Mouse (Mus musculus) myocyte (in vitro differentiated cells): Measurements from ENCODE around the gene Heatr5a. TPM values are rescaled to one million over a fixed set of nuclear protein-coding genes. Genes with fewer than 3 reads are reported as not detected.

Experiments
- H3K27me3 ChIP-seq: one replicate; pipeline ENCODE4 v1.6.1; 2011; ENCODE audit not compliant: control insufficient read depth, insufficient read depth, insufficient read length
- H3K36me3 ChIP-seq: one replicate; pipeline ENCODE4 v1.6.1; 2011; ENCODE audit not compliant: control insufficient read depth, insufficient read depth
- H3K4me2 ChIP-seq: one replicate; pipeline ENCODE4 v1.6.1; 2011; ENCODE audit warnings: low read depth, control low read depth
- H3K4me3 ChIP-seq: one replicate; pipeline ENCODE4 v1.5.1; 2011; ENCODE audit warnings: mild to moderate bottlenecking, control low read depth, moderate library complexity
- H3K79me2 ChIP-seq: one replicate; pipeline ENCODE4 v1.6.1; 2011; ENCODE audit not compliant: control insufficient read depth, insufficient read depth
- H3ac ChIP-seq: one replicate; pipeline ENCODE4 v1.6.1; 2011; ENCODE audit not compliant: control insufficient read depth, insufficient read length
- CEBPB ChIP-seq: IDR thresholded peaks from 2 replicates; pipeline ENCODE4 v1.6.1; 2011; ENCODE audit warnings: mild to moderate bottlenecking, moderate library complexity; ENCODE audit not compliant: poor library complexity, insufficient read depth, severe bottlenecking
- E2F4 ChIP-seq: IDR thresholded peaks from one replicate; pipeline ENCODE4 v1.6.1; 2011; ENCODE audit warnings: mild to moderate bottlenecking, control low read depth, moderate library complexity; ENCODE audit not compliant: insufficient read depth
- MAX ChIP-seq: IDR thresholded peaks from one replicate; pipeline ENCODE4 v1.6.1; 2011; ENCODE audit warnings: low read depth, mild to moderate bottlenecking, control low read depth
- MYOD1 ChIP-seq, 3 experiments: IDR thresholded peaks; one replicate each; pipeline ENCODE4 v1.6.1; 2011; ENCODE audit warnings: control low read depth in 2 of 3, low read depth in 2 of 3, mild to moderate bottlenecking in 2 of 3, moderate library complexity in 1 of 3; ENCODE audit not compliant: insufficient read length in 2 of 3, control insufficient read depth in 1 of 3
- MYOG ChIP-seq, 3 experiments: IDR thresholded peaks; one replicate each; pipeline ENCODE4 v1.6.1; 2011; ENCODE audit warnings: control low read depth in 2 of 3, low read depth in 2 of 3, mild to moderate bottlenecking in 2 of 3; ENCODE audit not compliant: insufficient read length in 2 of 3, control insufficient read depth in 1 of 3, insufficient read depth in 1 of 3
- POLR2A ChIP-seq: IDR thresholded peaks from one replicate; pipeline ENCODE4 v1.6.1; 2011; ENCODE audit warnings: low read depth, mild to moderate bottlenecking, control low read depth, moderate library complexity; ENCODE audit not compliant: insufficient read length
- POLR2AphosphoS2 ChIP-seq: IDR thresholded peaks from one replicate; pipeline ENCODE4 v1.6.1; 2011; ENCODE audit warnings: low read depth, control low read depth; ENCODE audit not compliant: insufficient read length
- REST ChIP-seq: IDR thresholded peaks from one replicate; pipeline ENCODE4 v1.6.1; 2011; ENCODE audit warnings: mild to moderate bottlenecking, control low read depth, moderate library complexity; ENCODE audit not compliant: insufficient read depth, insufficient read length
- SRF ChIP-seq: IDR thresholded peaks from one replicate; pipeline ENCODE4 v1.6.1; 2011; ENCODE audit warnings: low read depth; ENCODE audit not compliant: control insufficient read depth, insufficient read length
- TCF12 ChIP-seq: IDR thresholded peaks from one replicate; pipeline ENCODE4 v1.6.1; 2011; ENCODE audit warnings: mild to moderate bottlenecking, control low read depth; ENCODE audit not compliant: poor library complexity, insufficient read depth, severe bottlenecking
- TCF3 ChIP-seq: IDR thresholded peaks from one replicate; pipeline ENCODE4 v1.6.1; 2011; ENCODE audit warnings: low read depth, control low read depth; ENCODE audit not compliant: insufficient read length
- USF1 ChIP-seq: IDR thresholded peaks from one replicate; pipeline ENCODE4 v1.6.1; 2011; ENCODE audit warnings: low read depth, mild to moderate bottlenecking, control low read depth, moderate library complexity
- polyA plus RNA-seq: library from polyadenylated mRNA; unstranded; fragments of >200 nt; fragmentation: generic; extraction: Trizol; gene quantifications from one replicate; pipeline ENCODE4 v1.2.1, GENCODE M21; 2012; ENCODE audit warnings: missing spikeins

The Heatr5a gene
- polyA plus RNA-seq, 1 experiment = 10.3 TPM

- no peaks in the 10 kb centered on the region for H3K27me3 ChIP-seq
- H3K4me2 ChIP-seq = no peak overlapping the region
- no peaks in the 10 kb centered on the region for H3K79me2 ChIP-seq
- no peak overlapping the region for H3ac ChIP-seq
- no peaks in the 10 kb centered on the region for H3K36me3 ChIP-seq
- TF ChIP-seq TCF12 (no peak), USF1 (no peak), POLR2A (no peak), MYOG (IDR thresholded peaks at IDR 0.05; ENCODE audit: control insufficient read depth in 1 of 3, insufficient read depth in 1 of 3, insufficient read length in 2 of 3, low read depth in 2 of 3) (no peak), E2F4 (no peak), MAX (no peak), MYOD1 (IDR thresholded peaks at IDR 0.05; ENCODE audit: control insufficient read depth in 1 of 3, insufficient read length in 2 of 3, low read depth in 2 of 3) (no peak), POLR2AphosphoS2 (no peak), REST (no peak), CEBPB (no peak), SRF (no peak), TCF3 (no peak)
- H3K4me3 ChIP-seq = no peak overlapping the region
These were observed 119.5 kb downstream of the Heatr5a start for GRCm38 (mm10) chr12:51851617-51852016.

- no peaks in the 10 kb centered on the region for H3K36me3 ChIP-seq
- no peak overlapping the region for H3K4me3 ChIP-seq
- no peaks in the 10 kb centered on the region for H3K27me3 ChIP-seq
- H3K4me2 ChIP-seq = no peak overlapping the region
- H3ac ChIP-seq = no peak overlapping the region
- no peaks in the 10 kb centered on the region for H3K79me2 ChIP-seq
- TF ChIP-seq TCF3 = no peak
- no peak for TF ChIP-seq CEBPB
- no peak for TF ChIP-seq SRF
- no peak for TF ChIP-seq MYOD1 (IDR thresholded peaks at IDR 0.05; ENCODE audit: control insufficient read depth in 1 of 3, insufficient read length in 2 of 3, low read depth in 2 of 3)
- TF ChIP-seq POLR2AphosphoS2 = no peak
- no peak for TF ChIP-seq REST
- TF ChIP-seq E2F4 = no peak
- no peak for TF ChIP-seq POLR2A
- no peak for TF ChIP-seq MYOG (IDR thresholded peaks at IDR 0.05; ENCODE audit: control insufficient read depth in 1 of 3, insufficient read depth in 1 of 3, insufficient read length in 2 of 3, low read depth in 2 of 3)
- no peak for TF ChIP-seq TCF12
- no peak for TF ChIP-seq MAX
- no peak for TF ChIP-seq USF1
These were observed 120.0 kb downstream of the Heatr5a start for GRCm38 (mm10) chr12:51851155-51851554.

GRCm38 (mm10) chr12:51850339-51850738 is 120.8 kb downstream of the Heatr5a start:
- no peak overlapping the region for H3K4me2 ChIP-seq
- no peaks in the 10 kb centered on the region for H3K36me3 ChIP-seq
- H3K27me3 ChIP-seq = no peaks in the 10 kb centered on the region
- H3K4me3 ChIP-seq = no peak overlapping the region
- H3ac ChIP-seq = no peak overlapping the region
- H3K79me2 ChIP-seq = no peaks in the 10 kb centered on the region
- TF ChIP-seq TCF3 (no peak), POLR2A (no peak), POLR2AphosphoS2 (no peak), MYOG (IDR thresholded peaks at IDR 0.05; ENCODE audit: control insufficient read depth in 1 of 3, insufficient read depth in 1 of 3, insufficient read length in 2 of 3, low read depth in 2 of 3) (no peak)

GRCm38 (mm10) chr12:51849902-51850301 is 121.2 kb downstream of the Heatr5a start:
- no peak overlapping the region for H3K4me3 ChIP-seq
- H3K79me2 ChIP-seq = no peaks in the 10 kb centered on the region
- H3K36me3 ChIP-seq = no peaks in the 10 kb centered on the region
- TF ChIP-seq POLR2AphosphoS2 (no peak), USF1 (no peak), CEBPB (no peak), MYOD1 (IDR thresholded peaks at IDR 0.05; ENCODE audit: control insufficient read depth in 1 of 3, insufficient read length in 2 of 3, low read depth in 2 of 3) (no peak), MYOG (IDR thresholded peaks at IDR 0.05; ENCODE audit: control insufficient read depth in 1 of 3, insufficient read depth in 1 of 3, insufficient read length in 2 of 3, low read depth in 2 of 3) (no peak), SRF (no peak), POLR2A (no peak), REST (no peak), E2F4 (no peak), TCF12 (no peak), TCF3 (no peak), MAX (no peak)
- H3K27me3 ChIP-seq = no peaks in the 10 kb centered on the region
- no peak overlapping the region for H3K4me2 ChIP-seq
- H3ac ChIP-seq = no peak overlapping the region

GRCm38 (mm10) chr12:51847953-51848680 is 123.0 kb downstream of the Heatr5a start:
- H3K4me2 ChIP-seq = peak overlapping the region; percentile 62
- no peak overlapping the region for H3K4me3 ChIP-seq
- H3K79me2 ChIP-seq = no peaks in the 10 kb centered on the region
- 0 out of 2 replicates have a peak, but pooled peaks have one; percentile 2 for TF ChIP-seq CEBPB
- peak; percentile 43 for TF ChIP-seq USF1
- no peak for TF ChIP-seq TCF12
- TF ChIP-seq MAX = no peak
- no peak overlapping the region for H3ac ChIP-seq
- H3K36me3 ChIP-seq = no peaks in the 10 kb centered on the region
- H3K27me3 ChIP-seq = no peaks in the 10 kb centered on the region
